Mouse (Mus musculus) right cerebral cortex, postnatal 10 days (tissue): ENCODE measurements around the gene Edn3.

ENCODE experiments used
- DNase-seq, 2 experiments: peaks; one replicate each; pipeline ENCODE4 v3.0.0; 2021; ENCODE audit warnings: low spot score in 2 of 2

The Edn3 gene

GRCm38 (mm10) chr2:174796998-174797397 is 36.6 kb downstream of the Edn3 start:
- no peak for DNase-seq

DNA sequence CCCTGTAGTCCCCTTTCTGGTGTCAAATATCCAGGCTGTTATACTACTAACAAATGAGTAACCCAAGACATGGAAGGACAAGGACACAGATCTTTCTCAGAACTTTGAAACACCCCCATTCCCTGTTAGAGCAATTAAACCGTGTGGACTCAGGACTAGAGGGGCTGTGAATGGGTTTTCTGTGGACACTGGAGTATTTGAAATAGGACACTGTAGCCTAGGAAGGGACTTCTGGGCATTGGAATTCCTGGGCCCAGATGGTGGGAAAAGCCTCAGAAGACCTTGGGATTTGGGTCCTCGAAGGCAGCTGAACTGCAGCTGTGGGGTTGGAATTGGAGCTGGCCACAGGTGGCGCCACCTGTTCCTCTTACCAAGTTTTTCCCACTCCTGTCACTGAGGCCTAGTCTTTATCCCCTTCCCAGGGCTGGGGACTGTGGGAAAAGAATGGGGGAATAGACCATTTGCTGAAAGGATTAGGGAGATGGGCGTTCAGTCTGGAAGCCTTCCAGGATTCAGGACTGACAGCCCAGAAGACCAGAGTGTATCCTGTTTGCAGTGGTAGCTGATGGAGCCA is 37.2 kb downstream of the Edn3 start:
- no peak for DNase-seq

DNA sequence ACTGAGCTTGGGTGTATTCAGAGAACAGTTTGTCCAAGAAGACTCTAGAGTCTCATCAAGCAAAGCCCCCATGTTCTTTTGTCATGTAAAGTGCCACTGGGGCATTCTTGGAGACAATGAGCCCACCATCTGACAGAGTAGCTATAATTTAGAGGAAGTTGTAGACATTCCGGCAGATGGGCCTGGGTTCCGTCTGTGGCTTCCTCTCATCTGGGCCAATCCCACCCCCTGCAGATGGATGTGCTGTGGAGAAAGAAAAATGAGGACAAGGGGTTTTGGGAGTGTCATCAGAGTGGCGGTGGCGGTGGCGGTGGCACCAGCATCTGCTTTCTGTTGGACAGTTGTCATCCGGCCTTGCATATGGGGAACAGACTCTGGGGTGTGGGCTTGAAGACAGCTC is 42.0 kb downstream of the Edn3 start:
- DNase-seq, result no peak

DNA sequence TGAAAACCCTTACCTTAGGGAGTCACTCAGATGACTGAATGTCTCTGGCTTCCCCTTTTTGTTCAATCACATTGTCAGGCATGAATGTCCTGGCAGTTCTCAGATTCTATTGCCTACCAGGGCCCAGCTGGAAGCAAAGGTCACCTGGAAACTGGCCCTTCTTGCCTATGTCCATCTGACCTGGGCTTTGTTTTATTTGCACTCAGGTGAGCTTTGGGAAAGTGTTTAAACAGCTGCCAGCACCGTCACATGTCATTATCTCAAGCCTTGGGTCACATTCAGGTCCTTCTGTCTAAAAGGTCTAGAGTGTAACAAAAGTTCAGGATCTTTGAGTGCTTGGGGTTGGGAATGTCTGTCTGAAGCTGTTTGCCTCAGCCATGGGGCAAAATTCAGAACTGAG is 43.2 kb downstream of the Edn3 start:
- DNase-seq, result no peak

GRCm38 (mm10) chr2:174807900-174808299 is 47.5 kb downstream of the Edn3 start:
- DNase-seq, result no peak

- no peak for DNase-seq
Observed at GRCm38 (mm10) chr2:174809296-174809695, 48.9 kb downstream of the Edn3 start.

DNA sequence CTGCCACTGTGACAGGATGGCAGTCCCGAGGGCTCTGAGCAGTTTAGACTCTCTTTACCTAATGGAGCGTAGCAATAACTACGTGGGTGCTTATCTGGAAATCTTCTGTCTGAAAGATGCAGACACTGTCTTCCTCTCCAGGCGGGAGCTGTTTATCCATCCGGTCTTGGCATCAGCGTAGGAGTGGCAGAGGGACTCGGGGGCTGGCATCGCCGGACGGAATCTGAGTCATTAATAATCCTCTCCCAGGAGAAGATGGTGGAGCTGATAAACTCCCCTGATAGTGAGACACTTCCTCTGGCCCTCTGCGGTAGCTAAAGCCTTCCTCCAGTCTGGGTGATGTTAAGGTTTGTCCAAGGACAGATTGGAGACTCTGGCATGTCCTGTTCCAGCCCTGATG is 52.9 kb downstream of the Edn3 start:
- DNase-seq, result no peak

DNA sequence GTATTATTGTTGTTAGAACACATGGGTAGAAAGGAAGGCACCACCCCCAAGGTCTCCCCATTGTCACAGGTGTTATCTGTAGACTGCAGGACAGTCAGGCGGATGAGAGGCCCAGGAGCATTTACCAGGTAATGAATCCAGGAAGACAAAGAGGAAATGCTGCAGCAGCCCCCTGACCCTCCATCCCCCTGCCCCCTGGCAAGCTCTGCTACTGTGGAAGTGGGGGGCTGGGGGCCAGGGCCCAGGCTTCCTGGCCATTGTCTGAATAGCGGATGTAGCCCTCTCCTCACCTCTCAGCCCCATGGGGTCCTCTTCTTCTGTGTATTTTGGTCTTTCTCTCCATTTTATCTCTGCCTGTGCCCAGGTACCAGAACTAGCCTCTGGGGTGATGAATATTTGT is 55.7 kb downstream of the Edn3 start:
- DNase-seq, result no peak

DNA sequence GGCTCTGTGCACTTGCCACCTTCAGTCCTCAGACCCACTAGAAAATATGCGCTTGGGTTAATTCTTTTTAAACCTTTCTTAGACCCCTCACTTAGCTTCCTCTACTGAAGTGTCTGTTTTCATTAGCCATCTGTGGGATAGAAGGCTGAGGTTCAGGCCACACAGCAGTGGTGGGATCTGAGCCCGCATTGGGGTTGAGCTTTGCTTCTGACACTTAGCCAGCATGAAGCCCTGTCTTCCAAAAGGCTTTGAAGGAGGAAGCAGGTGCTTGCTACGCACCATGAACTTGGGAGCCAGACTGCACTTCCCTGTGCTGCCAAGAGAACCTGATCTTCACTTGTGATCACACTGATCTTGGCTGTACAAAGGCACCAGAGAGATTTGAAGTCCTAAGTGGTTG is 59.9 kb downstream of the Edn3 start:
- peak in 1 of 2 experiments; percentile 21 for DNase-seq

- no peak for DNase-seq
Observed at GRCm38 (mm10) chr2:174827829-174828228, 67.4 kb downstream of the Edn3 start.

DNA sequence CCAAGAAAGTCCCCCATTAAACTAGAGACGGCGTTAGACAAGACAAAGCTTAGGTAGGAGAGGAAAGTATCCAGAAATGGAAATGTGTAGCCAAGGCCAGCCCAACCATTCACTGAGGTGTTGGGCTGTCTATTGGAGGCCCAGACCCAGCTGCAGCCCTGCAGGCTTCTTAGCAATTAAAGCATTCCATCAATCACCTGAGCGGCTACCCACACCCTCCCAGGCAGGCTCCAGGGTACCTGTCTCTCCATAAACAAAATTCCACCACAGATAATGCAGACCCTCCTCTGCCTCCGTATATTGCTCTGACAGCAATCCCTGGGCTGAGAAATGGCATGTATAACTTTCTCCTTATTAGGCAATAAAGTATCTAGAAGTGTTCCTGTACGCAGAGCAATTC is 73.2 kb downstream of the Edn3 start:
- DNase-seq, result no peak
